In genomic region chr11:101830112-101830511, GRCm38 (mm10) we compare ENCODE assay signal across 7 mouse cellular contexts. TPM values are rescaled to one million over a fixed set of nuclear protein-coding genes. Genes with fewer than 3 reads are reported as not detected.
DNase-seq lines count a peak whose midpoint lies in the region; ATAC-seq lines count a peak whose summit lies in the region.

No protein-coding gene starts in this region.

- ATAC-seq in embryonic facial prominence, embryonic 11.5 days (replicated peaks; ENCODE audit: insufficient number of reproducible peaks, low FRiP score, low TSS enrichment, low read depth): no peak
- peak; percentile 71 for ATAC-seq in heart, embryonic 15.5 days (replicated peaks; ENCODE audit: insufficient number of reproducible peaks, insufficient read depth, low FRiP score, low read depth)
- ATAC-seq in activated CD4-positive, CD25-positive, alpha-beta regulatory T cell, adult 4 months: no peak

- H3K9me3 ChIP-seq in embryonic facial prominence, embryonic 11.5 days (replicated peaks; ENCODE audit: control insufficient read depth, low read length): no peaks in the 10 kb centered on the region
- no peaks in the 10 kb centered on the region for H3K9me3 ChIP-seq in heart, embryonic 15.5 days (replicated peaks)

- H3K36me3 ChIP-seq in embryonic facial prominence, embryonic 11.5 days (replicated peaks; ENCODE audit: control insufficient read depth, insufficient read depth, low read depth, low read length): no peaks in the 10 kb centered on the region
- no peaks in the 10 kb centered on the region for H3K36me3 ChIP-seq in heart, embryonic 15.5 days

- 13% methylated on average over 10 of the region's 10 CpGs for WGBS in embryonic facial prominence, embryonic 11.5 days
- 31% methylated on average over 10 of the region's 10 CpGs for WGBS in heart, embryonic 15.5 days

- no peak overlapping the region; the same call in 1 of the 2 replicates for H3K9ac ChIP-seq in embryonic facial prominence, embryonic 11.5 days (replicated peaks; ENCODE audit: low read length)
- peak overlapping the region; percentile 30; the same call in 1 of the 2 replicates for H3K9ac ChIP-seq in heart, embryonic 15.5 days

- H3K4me1 ChIP-seq in embryonic facial prominence, embryonic 11.5 days (ENCODE audit: control insufficient read depth, insufficient read depth, low read length): peaks cover 6% of the 10 kb centered on the region
- H3K4me1 ChIP-seq in heart, embryonic 15.5 days (replicated peaks): peaks cover 28% of the 10 kb centered on the region

- no peak overlapping the region for H3K4me3 ChIP-seq in embryonic facial prominence, embryonic 11.5 days (ENCODE audit: low read depth, low read length)
- H3K4me3 ChIP-seq in heart, embryonic 15.5 days: no peak overlapping the region

- H3K27me3 ChIP-seq in embryonic facial prominence, embryonic 11.5 days (ENCODE audit: control insufficient read depth, insufficient read depth, low read length): no peaks in the 10 kb centered on the region
- no peaks in the 10 kb centered on the region for H3K27me3 ChIP-seq in heart, embryonic 15.5 days

- no peak overlapping the region for H3K4me2 ChIP-seq in embryonic facial prominence, embryonic 11.5 days (ENCODE audit: low read depth, low read length)
- no peak overlapping the region; the same call in 1 of the 2 replicates for H3K4me2 ChIP-seq in heart, embryonic 15.5 days

- DNase-seq in adipocyte (ENCODE audit: low spot score): peak; percentile 60
- DNase-seq in embryonic facial prominence, embryonic 11.5 days (ENCODE audit: low spot score): peak; percentile 82
- DNase-seq in kidney, postnatal 14 days: peak; percentile 75
- DNase-seq in skeletal muscle tissue, adult 2 months (ENCODE audit: low read depth, low spot score): peak; percentile 59
- no peak for DNase-seq in layer of hippocampus, adult 9-11 months

- H3K27ac ChIP-seq in embryonic facial prominence, embryonic 11.5 days (replicated peaks; ENCODE audit: low read depth, low read length): peak overlapping the region; percentile 72
- H3K27ac ChIP-seq in heart, embryonic 15.5 days: peak overlapping the region; percentile 80

RNA-seq across cellular contexts. Expression of gene Etv4, which starts 44.9 kb away (rescaled TPM):
- 14.5 and 15.1 TPM in 2 replicates for polyA plus RNA-seq in embryonic facial prominence, embryonic 11.5 days (2014; fragmentation: Nextera tagmentation; extraction: Ambion mirVana)
- polyA plus RNA-seq in heart, embryonic 15.5 days (2015; fragmentation: Nextera tagmentation; extraction: Ambion mirVana): 3.5 and 5.8 TPM in 2 replicates
- polyA plus RNA-seq in activated CD4-positive, CD25-positive, alpha-beta regulatory T cell, adult 4 months (2017; shearing (Covaris generic)): 1 to 10 TPM in 1 of 2 experiments, not detected in 1; 1.0 TPM
